Mouse (Mus musculus) mouse embryonic stem cell (cell line): Measurements from ENCODE around the gene Cd22.
"Not testable (repeated sequence)": the region's sequence is repeated elsewhere in the genome, so short reads cannot be mapped to it uniquely, and the experiment has no call there.

Source experiments
- in situ Hi-C, 2 experiments: fragments of 300-500 bp; cut with MboI; formaldehyde crosslinking; loops; 1 replicate in 1 of 2; 3 replicates in 1 of 2; pipeline ENCODE4 v1.14.3; 2019 to 2020; ENCODE audit warnings: low sequenced_read_pairs in 2 of 2, low pct_unique_long_range_greater_than_20kb in 1 of 2, mixed read lengths in 1 of 2; ENCODE audit not compliant: unreplicated experiment in 1 of 2

The Cd22 gene

DNA sequence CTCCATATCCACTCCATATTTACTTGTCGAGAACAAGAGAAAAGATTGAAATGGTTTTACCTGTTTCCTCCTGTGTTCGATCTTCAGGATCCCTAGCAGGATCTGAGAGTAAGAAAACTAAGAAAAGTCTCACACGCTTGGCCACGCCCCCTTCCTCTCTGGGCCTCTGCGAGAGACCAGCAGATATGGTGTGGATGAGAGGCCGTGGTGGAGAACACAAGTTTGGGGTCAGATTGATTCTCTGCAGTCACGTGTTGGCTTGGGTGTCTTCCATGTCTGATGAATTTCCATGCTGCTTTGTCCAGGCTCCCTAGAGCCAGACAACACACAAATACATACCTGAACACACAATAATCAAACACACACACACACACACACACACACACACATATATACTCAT is at the start of gene Cd22:
Gene Cd22, minus strand, starts transcription at position 167 of the 400 bp plus-strand sequence.
- in situ Hi-C loops: no loop called here

DNA sequence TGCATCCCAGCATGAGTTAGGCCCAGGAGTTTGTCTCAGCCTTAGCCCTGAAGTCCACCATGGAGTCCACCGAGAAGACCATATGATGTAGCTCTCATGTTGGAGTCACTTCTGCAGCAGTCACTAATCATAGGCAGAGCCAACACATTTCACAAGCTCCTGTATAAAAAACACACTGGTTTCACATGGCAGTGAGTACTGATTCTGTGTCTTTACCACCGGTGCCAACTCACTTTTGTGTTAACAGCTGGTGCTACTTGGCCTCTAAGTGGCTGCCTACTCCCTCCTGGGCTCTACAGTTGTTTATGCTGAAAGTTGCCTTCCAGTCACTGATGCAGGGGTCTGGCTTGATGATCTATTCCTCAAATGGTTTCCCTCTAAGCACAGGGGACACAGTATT is 44.4 kb upstream of the Cd22 start, which contains the start of gene Hamp2:
Gene Hamp2, minus strand, starts transcription at position 101 of the 400 bp plus-strand sequence.
- in situ Hi-C loops: not testable (repeated sequence)

GRCm38 (mm10) chr7:30924071-30924470 is 43.9 kb upstream of the Cd22 start:
- in situ Hi-C loops: no loop called here

DNA sequence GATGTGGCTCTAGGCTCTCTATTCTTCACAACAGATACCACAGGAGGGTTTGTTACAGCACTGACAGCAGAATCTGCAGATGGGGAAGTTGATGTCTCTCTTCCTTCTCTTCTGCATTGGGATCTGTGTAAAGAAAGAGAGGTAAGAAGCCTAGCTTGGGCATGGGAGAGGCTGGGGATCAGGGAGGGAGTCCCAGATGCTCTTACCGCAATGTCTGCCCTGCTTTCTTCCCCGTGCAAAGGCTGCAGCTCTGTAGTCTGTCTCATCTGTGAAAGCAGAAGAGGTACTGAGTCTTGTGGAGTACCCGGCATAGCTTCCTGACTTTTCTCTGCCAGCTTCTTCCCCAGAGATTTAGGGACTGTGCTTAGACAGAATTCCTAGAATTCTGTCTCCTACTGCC is 42.3 kb upstream of the Cd22 start:
- in situ Hi-C loops: not testable (repeated sequence)

DNA sequence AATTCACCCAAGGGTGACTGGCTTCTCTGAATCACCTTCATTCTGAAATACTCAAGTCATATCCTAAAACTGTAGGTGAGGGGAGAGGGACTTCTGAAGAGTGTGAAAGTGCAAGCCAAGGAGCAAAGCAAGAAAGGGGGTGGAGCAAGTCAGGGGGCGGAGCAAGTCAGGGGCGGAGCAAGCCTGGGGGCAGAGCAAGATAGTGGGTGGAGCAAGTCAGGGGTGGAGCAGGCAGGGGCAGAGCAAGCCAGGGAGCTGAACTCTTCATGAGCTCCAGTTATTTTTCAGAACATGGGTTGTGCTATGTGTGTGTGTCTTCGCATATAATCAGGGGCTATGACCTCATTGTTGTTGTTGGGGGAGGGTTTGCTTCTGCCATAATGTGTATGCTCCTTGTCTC is 40.1 kb upstream of the Cd22 start:
- in situ Hi-C loops: no loop called here

GRCm38 (mm10) chr7:30917219-30917618 is 37.1 kb upstream of the Cd22 start:
- in situ Hi-C loops: no loop called here

DNA sequence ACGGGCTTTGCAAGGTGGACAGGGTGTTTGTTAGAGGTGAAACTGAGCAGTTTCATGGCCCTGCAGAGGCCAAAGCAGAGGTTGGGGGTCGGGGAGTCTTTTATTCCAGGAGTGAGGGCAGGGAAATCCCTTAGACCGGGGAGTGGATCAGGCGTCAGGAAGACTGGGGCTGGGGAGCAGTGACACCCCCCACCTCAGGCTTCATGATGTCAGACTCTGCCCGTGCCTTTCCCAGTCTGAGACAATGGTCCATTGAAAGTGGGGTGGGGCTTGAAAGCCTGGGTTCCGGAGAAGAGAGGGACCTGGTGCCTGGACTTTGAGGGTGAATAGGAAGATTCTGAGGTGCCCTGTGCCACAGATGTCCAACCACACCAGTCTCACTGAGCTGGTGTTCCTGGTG is 36.6 kb upstream of the Cd22 start:
- in situ Hi-C loops: no loop called here

DNA sequence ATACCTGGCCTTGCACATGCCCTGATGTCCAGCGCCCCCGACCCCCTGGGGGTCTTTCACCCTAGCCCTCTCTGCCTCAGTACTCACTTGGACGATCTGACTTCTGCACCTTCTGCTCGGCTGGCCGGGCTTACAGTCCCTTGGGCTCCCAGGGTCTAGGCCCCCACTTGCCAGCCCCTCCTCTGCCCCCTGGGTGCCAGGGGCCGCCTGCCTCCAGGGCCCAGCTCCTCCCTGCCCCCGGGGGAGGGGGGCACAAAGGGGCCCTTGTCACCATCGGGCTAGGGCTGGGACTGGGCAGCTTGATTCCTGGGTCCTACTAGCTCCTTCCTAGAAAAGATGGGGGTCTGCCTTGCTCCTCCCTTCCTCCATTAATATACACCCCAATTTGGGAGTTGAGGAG is 34.6 kb upstream of the Cd22 start, which contains the start of gene Mag:
Gene Mag, minus strand, starts transcription at position 142 of the 400 bp plus-strand sequence.
- in situ Hi-C loops: no loop called here

GRCm38 (mm10) chr7:30909773-30910172 is 29.6 kb upstream of the Cd22 start:
- in situ Hi-C loops: no loop called here

DNA sequence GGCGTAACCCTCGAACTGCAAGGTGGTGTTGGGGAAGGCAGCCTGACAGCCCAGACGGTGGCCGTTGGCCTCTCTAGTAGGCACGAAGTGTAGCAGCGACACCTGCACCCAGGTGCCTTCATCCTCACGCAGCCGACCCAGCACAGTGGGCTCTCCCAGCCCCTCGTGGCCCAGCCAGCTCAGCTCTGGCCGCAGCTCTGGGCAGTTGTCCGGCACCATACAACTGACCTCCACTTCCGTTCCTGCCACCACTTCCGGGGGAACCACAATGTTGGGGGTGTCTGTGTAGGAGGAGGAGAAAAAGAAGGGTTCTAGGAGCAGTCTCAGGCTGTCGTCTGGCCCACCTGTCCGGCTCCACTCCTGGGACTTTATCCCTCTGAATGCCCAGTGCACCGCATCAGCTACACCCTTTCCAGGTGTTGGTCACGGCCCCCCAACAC is 28.9 kb upstream of the Cd22 start:
- in situ Hi-C loops: no loop called here

GRCm38 (mm10) chr7:30908277-30908991 is 28.3 kb upstream of the Cd22 start:
- in situ Hi-C loops: no loop called here

DNA sequence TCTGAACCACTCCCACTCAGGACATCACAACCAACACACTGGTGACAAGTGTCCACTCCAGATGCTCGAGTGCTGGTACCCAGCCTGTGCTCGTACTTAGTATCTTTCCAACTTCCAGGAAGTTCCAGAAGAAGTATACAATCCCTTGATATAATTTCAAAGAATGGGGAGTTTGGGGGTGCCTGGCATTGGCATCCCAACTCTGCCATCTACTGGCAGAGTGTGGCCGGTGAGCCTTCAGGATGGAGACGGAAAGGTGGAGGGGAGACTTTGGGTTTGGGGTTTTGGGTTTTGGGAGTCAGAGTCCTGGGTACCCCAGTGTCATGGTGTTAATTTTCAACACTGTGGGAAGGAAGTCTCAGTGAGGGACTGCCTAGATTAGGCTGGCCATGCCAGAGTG is 23.9 kb upstream of the Cd22 start:
- in situ Hi-C loops: no loop called here

DNA sequence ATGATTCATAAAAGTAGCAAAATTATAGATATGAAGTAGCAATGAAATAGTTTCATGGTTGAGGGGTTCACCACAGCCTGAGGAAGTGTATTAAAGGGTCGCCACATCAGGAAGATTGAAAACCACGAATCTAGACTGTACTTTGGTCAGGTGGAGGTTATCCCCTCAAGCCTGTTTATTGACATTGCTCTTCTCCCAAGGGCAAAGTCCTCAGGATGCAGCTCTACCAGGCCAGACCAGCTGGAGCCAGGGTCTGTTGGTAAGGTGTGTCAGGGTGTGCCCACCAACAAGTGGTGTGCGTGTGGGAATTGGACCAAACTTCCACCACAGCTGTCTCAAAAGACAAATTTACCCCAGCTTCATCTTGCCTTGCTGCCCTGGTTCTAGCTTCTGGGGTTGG is 15.1 kb upstream of the Cd22 start:
- in situ Hi-C loops: no loop called here

- in situ Hi-C loops: no loop called here
These were observed 12.4 kb upstream of the Cd22 start for GRCm38 (mm10) chr7:30892515-30892914.

DNA sequence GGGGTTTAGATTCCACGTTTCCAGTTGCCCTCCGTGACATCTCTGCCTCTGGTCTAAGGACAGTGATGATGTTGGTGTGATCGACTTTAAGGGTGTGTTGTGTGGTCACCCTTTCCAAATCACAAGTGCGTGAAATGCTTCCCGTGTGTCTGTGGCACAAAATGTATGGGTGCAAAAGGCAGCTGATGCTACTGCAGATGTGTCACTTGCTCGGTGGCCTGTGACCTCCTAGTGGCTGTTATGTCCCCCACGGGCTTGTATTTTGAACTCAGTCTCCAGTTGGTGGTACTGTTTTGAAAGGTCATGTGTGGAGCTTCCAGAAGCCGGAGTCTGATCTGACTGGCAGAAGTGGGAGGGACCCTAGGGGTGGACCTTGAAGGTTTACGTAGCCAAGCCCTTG is 11.6 kb upstream of the Cd22 start:
- in situ Hi-C loops: no loop called here

DNA sequence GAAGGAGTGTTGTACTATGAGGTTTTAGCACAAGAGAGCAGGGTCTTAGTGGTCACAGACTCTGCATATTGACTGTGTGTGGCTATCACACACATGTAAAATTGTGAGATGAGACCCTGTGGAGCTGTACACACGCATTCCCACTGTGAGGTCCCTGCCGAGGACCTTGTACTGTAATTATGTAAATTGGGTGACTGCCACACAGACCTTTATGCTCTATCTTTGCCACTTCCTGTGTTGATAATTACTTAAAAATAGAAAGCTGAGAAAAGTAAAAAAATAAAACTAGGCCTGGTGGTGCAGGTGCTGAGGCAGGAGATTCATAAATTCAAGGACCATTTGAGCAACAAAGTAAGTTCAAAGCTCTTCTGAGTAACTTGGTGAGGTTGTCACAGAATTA is 10.5 kb upstream of the Cd22 start:
- in situ Hi-C loops: no loop called here

DNA sequence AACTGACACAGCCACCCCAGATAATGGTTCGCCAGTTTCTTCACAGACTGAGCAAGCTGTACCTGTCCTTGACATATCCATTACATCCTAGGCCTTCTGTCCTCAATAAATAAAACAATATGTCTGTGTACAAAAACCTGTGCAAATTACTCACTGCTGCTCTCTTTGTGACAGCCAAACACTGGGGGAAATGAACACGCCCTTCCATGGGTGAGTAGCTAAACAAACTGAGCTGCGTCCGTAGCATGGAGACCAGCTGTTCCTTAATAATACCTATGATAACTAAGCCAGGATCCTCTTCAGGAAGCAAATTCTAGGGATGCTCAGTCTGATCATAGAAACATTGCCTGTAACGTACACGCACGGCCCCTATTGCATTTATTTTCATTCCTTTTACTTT is 8.6 kb upstream of the Cd22 start:
- in situ Hi-C loops: no loop called here

- in situ Hi-C loops: no loop called here
These were observed 7.5 kb upstream of the Cd22 start for GRCm38 (mm10) chr7:30887568-30888188.

DNA sequence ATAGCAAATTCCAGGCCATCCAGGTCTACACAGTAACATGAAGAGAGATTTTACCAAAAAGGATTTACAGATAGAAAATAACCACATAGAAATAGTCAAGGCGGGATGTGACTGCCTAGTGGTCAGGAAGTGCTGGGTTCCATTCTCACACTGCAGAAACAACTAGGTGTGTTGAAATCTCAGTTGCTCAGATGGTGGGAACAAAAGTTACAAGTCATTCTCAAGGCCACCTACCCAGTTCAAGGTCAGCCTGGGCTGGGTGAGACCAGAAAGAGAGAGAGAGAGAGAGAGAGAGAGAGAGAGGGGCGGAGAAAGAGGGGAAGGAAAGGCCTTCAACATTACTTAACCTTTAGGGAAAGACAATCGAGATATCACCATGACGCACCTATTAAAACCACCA is 6.7 kb upstream of the Cd22 start:
- in situ Hi-C loops: no loop called here

DNA sequence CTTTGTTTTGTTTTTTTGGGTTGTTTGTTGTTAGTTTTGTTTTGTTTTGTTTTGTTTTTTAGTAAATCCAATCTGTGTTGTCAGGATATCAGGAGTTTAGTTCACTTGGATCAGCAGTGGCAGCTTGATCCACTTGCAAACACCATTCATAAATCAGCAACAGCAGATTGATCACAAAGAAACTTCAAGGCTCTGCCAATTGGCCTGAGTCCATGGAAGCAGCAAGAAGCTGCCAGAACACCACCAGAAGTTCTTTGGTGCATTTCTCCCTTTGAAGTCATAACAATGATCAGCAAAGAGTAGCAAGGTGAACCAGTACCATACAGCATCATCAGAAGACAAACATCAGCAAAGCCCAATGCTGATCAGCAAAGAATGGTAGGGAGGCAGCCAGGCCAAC is 3.9 kb upstream of the Cd22 start:
- in situ Hi-C loops: no loop called here
